Mouse (Mus musculus) urinary bladder, adult 2 months (tissue): ENCODE results near the gene Rere. TPM values are rescaled to one million over a fixed set of nuclear protein-coding genes. Genes with fewer than 3 reads are reported as not detected.

Experiments used
- DNase-seq: peaks from one replicate; pipeline ENCODE4 v3.0.0; 2022; ENCODE audit warnings: low spot score
- polyA plus RNA-seq: library from polyadenylated mRNA; depleted of rRNA; stranded (reverse); fragments of >200 nt; gene quantifications from 2 replicates; pipeline ENCODE4 v1.2.3, GENCODE M21; 2012

Gene Rere
- polyA plus RNA-seq, 1 experiment = 30.0 TPM

DNA sequence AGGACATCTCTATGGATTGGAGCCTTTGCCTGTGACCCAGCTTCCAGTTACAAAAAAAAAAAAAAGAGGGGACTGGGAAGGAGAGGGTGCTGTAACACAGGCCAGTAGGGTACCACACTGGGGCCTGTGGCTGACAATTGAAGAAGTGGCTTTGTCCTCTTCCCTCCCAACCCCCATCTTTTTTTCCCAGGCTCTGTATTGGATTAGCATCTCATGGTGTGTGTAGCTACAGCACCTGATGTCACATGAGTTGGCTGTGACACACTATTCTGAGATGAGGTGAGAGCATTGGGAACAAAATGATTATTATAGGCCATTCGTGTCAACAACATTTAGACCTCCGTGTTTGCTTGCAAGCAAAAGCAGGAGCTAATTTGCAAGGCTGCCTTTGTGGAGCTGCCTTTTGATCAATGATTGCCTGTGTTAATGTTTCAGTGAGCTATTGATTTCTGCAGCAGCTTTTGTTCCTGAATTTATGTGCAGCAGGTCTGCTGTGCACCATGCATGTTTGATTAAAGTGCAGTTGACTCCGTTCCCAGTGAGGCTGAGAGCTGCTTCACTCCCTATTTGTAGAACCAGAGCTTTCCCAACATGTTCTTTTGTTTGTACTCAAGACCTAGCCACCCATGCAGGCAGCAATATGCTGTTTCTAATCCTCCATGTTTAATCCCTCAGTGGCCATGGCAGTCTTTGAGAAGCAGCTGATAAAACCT, 325.2 kb downstream of the Rere start:
- no peak for DNase-seq

DNA sequence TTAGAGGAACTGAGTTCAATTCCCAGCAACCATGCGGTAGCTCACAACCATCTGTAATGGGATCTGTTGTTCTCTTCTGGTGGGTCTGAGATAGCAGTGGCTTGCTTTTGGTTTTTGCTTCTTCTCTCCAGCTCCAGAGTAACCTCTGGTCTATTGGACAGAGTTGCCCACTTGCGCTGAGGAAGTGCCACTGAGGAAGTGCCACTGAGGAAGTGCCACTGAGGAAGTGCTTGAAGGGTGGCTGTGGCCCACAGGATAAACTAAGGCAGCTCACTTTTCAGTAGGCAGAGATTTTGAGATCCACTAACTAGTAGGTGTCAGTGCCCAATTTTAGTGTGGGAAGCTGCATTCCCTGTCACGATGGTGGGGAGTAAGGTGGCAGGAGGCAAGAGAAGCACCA, 327.2 kb downstream of the Rere start:
- no peak for DNase-seq

- DNase-seq = no peak
These were observed 332.3 kb downstream of the Rere start for GRCm38 (mm10) chr4:150613715-150614114.

- no peak for DNase-seq
These were observed 334.0 kb downstream of the Rere start for GRCm38 (mm10) chr4:150615251-150616028.

DNA sequence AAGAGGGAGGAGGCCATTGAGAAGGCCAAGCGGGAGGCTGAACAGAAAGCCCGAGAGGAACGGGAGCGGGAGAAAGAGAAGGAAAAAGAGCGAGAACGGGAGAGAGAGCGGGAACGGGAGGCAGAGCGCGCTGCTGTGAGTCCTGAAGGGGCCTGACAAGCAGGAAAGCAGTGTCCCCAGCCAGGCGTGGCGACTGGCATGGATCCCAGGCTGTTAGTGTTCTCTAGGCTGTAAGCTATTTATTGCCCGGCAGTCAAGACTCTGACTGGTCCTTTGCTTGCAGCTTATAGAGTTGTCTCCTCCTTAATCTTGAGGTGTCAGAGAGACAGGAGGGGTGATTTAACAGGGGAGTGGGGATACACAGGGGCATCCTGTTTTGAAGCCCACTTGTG, 334.6 kb downstream of the Rere start:
- no peak for DNase-seq

DNA sequence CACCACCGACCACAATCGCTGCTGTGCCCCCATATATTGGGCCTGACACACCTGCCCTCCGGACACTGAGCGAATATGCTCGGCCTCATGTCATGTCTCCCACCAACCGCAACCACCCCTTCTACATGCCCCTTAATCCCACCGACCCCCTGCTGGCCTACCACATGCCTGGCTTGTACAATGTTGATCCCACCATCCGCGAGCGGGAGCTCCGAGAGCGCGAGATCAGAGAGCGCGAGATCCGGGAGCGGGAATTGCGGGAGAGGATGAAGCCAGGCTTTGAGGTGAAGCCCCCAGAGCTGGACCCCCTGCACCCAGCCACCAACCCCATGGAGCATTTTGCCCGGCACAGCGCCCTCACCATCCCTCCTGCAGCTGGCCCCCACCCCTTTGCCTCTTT, 335.4 kb downstream of the Rere start:
- DNase-seq = no peak

GRCm38 (mm10) chr4:150619011-150619410, 337.6 kb downstream of the Rere start:
- DNase-seq = no peak

GRCm38 (mm10) chr4:150622641-150623040, 341.2 kb downstream of the Rere start:
- no peak for DNase-seq

GRCm38 (mm10) chr4:150624214-150624823, 342.9 kb downstream of the Rere start:
- DNase-seq = no peak

- DNase-seq = no peak
These were observed 343.5 kb downstream of the Rere start for GRCm38 (mm10) chr4:150624933-150625332.

DNA sequence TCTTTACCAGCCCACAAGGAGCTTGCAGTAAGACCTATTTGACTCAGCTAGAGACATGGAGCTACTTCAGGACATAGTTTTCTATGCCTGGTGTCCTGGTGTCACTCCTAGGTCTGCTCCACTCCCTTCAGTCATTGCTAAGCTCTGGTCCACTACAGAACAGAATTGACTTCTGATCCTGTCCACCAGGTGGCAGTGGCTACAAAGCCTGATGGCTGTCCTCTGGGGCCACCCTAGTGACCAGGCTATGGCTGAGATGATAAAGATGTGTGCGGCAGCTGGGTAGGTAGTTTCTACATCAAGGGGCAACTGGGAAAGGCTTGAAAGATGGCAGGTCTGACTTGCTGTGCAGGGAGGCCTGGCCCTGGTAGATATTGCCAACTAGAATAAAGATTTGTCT, 344.0 kb downstream of the Rere start:
- DNase-seq = no peak

GRCm38 (mm10) chr4:150625951-150626732, 344.7 kb downstream of the Rere start:
- DNase-seq = peak; percentile 55

DNA sequence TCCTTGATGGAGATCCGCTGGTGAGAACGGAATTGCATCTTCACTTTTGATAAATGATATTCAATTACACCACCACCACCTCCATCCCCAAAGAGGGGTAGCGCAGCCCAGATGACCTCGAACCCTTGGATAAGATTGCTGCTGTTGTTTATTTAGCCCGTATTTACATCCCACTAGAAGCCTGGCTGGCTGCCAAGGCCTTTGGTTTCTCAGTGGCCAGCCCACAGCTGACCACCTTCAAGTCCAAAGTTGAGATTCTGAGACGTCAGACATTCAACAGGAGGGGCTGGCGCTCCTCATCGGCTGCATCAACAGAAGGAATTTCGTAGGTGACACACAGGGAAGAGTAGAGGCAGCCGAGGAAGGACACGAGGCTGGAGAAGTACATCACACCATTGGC, 347.8 kb downstream of the Rere start:
- no peak for DNase-seq

GRCm38 (mm10) chr4:150635568-150635967, 354.1 kb downstream of the Rere start:
- DNase-seq = no peak

- no peak for DNase-seq
These were observed 355.2 kb downstream of the Rere start for GRCm38 (mm10) chr4:150636635-150637034.

DNA sequence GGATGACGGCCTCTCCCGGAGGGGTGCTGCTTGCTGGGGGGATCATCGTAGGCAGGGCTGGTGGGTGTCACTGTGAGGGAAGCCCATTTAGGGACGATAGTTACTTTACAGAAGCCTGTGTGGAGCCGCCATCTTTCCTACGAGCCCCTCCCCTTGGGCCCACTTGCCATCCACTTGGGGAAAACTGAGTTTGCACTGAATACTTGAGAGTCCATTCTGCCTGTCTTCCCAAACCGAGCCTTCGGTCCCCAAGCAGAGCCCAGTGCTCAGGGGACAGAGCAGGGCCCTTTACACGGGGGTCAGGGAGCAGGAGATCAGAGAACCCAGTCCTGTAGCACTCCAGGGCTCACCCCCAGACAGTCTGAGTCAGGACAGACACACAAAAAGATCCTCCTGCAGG, 362.9 kb downstream of the Rere start:
- DNase-seq = no peak

- DNase-seq = no peak
These were observed 367.9 kb downstream of the Rere start for GRCm38 (mm10) chr4:150649327-150649726.

GRCm38 (mm10) chr4:150651390-150652277, 370.2 kb downstream of the Rere start, which contains the start of gene Slc45a1:
Gene Slc45a1, minus strand, starts transcription at chr4:150652174.
- no peak for DNase-seq

DNA sequence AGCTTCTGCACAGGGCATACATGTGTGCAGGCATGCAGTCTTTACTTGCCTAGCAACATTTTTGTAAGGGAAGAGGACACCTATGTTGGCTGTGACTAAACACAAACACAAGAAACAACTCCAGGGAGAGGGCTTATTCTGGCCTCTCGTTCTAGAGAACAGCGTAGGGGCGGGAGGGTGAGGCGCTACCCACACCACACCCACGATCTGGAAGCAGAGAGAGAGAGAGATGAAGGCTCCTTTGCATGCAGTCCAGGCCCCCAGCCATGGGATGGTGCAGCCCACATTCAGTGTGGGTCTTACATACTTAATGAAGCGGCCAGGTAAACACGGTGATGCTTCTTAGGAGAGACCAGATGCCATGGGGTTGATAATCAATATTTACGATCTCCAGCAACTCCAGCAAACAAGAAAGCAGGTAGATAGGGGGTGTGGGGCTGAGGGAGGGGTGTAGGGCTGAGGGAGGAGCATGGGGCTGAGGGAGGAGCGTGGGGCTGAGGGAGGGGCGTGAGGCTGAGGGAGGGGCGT, 371.7 kb downstream of the Rere start:
- no peak for DNase-seq

GRCm38 (mm10) chr4:150655989-150656388, 374.5 kb downstream of the Rere start:
- DNase-seq = peak; percentile 82

- no peak for DNase-seq
These were observed 375.1 kb downstream of the Rere start for GRCm38 (mm10) chr4:150656504-150656903.
